Mouse (Mus musculus): ENCODE data around the gene Stard13. TPM values are rescaled to one million over a fixed set of nuclear protein-coding genes. Genes with fewer than 3 reads are reported as not detected.

Stard13 gene
- polyA plus RNA-seq, 1 experiment: 0.50 TPM

GRCm38 (mm10) chr5:151046131-151046530, 187.5 kb downstream of the Stard13 start:
- Histone ChIP-seq H3K4me3 (ENCODE audit: insufficient read depth, low read length) (no peak overlapping the region), H3K4me1 (ENCODE audit: control insufficient read depth, insufficient read depth, low read length) (no peaks in the 10 kb centered on the region), H3K27ac (ENCODE audit: insufficient read depth, low read depth, low read length) (no peak overlapping the region)
- TF ChIP-seq CTCF (IDR thresholded peaks at IDR 0.05; ENCODE audit: low read depth, low read length) (no peak), POLR2A (IDR thresholded peaks at IDR 0.05; ENCODE audit: borderline replicate concordance, low read depth, low read length) (no peak)

GRCm38 (mm10) chr5:151042911-151043310, 190.7 kb downstream of the Stard13 start:
- Histone ChIP-seq H3K27ac (ENCODE audit: insufficient read depth, low read depth, low read length) (no peak overlapping the region), H3K4me1 (ENCODE audit: control insufficient read depth, insufficient read depth, low read length) (no peaks in the 10 kb centered on the region), H3K4me3 (ENCODE audit: insufficient read depth, low read length) (no peak overlapping the region)
- TF ChIP-seq CTCF (IDR thresholded peaks at IDR 0.05; ENCODE audit: low read depth, low read length) (no peak), POLR2A (IDR thresholded peaks at IDR 0.05; ENCODE audit: borderline replicate concordance, low read depth, low read length) (no peak)

GRCm38 (mm10) chr5:151037871-151038270, 195.8 kb downstream of the Stard13 start:
- Histone ChIP-seq H3K27ac (ENCODE audit: insufficient read depth, low read depth, low read length) (no peak overlapping the region), H3K4me1 (ENCODE audit: control insufficient read depth, insufficient read depth, low read length) (no peaks in the 10 kb centered on the region), H3K4me3 (ENCODE audit: insufficient read depth, low read length) (no peak overlapping the region)
- no peak for TF ChIP-seq CTCF (IDR thresholded peaks at IDR 0.05; ENCODE audit: low read depth, low read length)
- no peak for TF ChIP-seq POLR2A (IDR thresholded peaks at IDR 0.05; ENCODE audit: borderline replicate concordance, low read depth, low read length)

- no peak for TF ChIP-seq POLR2A (IDR thresholded peaks at IDR 0.05; ENCODE audit: borderline replicate concordance, low read depth, low read length)
- TF ChIP-seq CTCF (IDR thresholded peaks at IDR 0.05; ENCODE audit: low read depth, low read length): no peak
- Histone ChIP-seq H3K27ac (ENCODE audit: insufficient read depth, low read depth, low read length) (no peak overlapping the region), H3K4me3 (ENCODE audit: insufficient read depth, low read length) (no peak overlapping the region), H3K4me1 (ENCODE audit: control insufficient read depth, insufficient read depth, low read length) (no peaks in the 10 kb centered on the region)
Observed at GRCm38 (mm10) chr5:151034715-151035512, 198.7 kb downstream of the Stard13 start.

- Histone ChIP-seq H3K27ac (ENCODE audit: insufficient read depth, low read depth, low read length) (no peak overlapping the region), H3K4me1 (ENCODE audit: control insufficient read depth, insufficient read depth, low read length) (no peaks in the 10 kb centered on the region), H3K4me3 (ENCODE audit: insufficient read depth, low read length) (no peak overlapping the region)
- TF ChIP-seq POLR2A (IDR thresholded peaks at IDR 0.05; ENCODE audit: borderline replicate concordance, low read depth, low read length): no peak
- TF ChIP-seq CTCF (IDR thresholded peaks at IDR 0.05; ENCODE audit: low read depth, low read length): no peak
Observed at GRCm38 (mm10) chr5:151028906-151029305, 204.7 kb downstream of the Stard13 start.

GRCm38 (mm10) chr5:151027171-151027570, 206.5 kb downstream of the Stard13 start:
- Histone ChIP-seq H3K4me3 (ENCODE audit: insufficient read depth, low read length) (no peak overlapping the region), H3K4me1 (ENCODE audit: control insufficient read depth, insufficient read depth, low read length) (no peaks in the 10 kb centered on the region), H3K27ac (ENCODE audit: insufficient read depth, low read depth, low read length) (no peak overlapping the region)
- TF ChIP-seq CTCF (IDR thresholded peaks at IDR 0.05; ENCODE audit: low read depth, low read length): no peak
- TF ChIP-seq POLR2A (IDR thresholded peaks at IDR 0.05; ENCODE audit: borderline replicate concordance, low read depth, low read length): no peak

- H3K27ac ChIP-seq (ENCODE audit: insufficient read depth, low read depth, low read length): no peak overlapping the region
- no peak overlapping the region for H3K4me3 ChIP-seq (ENCODE audit: insufficient read depth, low read length)
- TF ChIP-seq CTCF (IDR thresholded peaks at IDR 0.05; ENCODE audit: low read depth, low read length) (no peak), POLR2A (IDR thresholded peaks at IDR 0.05; ENCODE audit: borderline replicate concordance, low read depth, low read length) (no peak)
- no peaks in the 10 kb centered on the region for H3K4me1 ChIP-seq (ENCODE audit: control insufficient read depth, insufficient read depth, low read length)
Observed at GRCm38 (mm10) chr5:151026069-151026468, 207.6 kb downstream of the Stard13 start.

GRCm38 (mm10) chr5:151024483-151024882, 209.2 kb downstream of the Stard13 start:
- no peak for TF ChIP-seq POLR2A (IDR thresholded peaks at IDR 0.05; ENCODE audit: borderline replicate concordance, low read depth, low read length)
- TF ChIP-seq CTCF (IDR thresholded peaks at IDR 0.05; ENCODE audit: low read depth, low read length): no peak
- H3K4me1 ChIP-seq (ENCODE audit: control insufficient read depth, insufficient read depth, low read length): no peaks in the 10 kb centered on the region
- H3K4me3 ChIP-seq (ENCODE audit: insufficient read depth, low read length): no peak overlapping the region
- H3K27ac ChIP-seq (ENCODE audit: insufficient read depth, low read depth, low read length): no peak overlapping the region

GRCm38 (mm10) chr5:151023461-151023860, 210.2 kb downstream of the Stard13 start:
- Histone ChIP-seq H3K4me3 (ENCODE audit: insufficient read depth, low read length) (no peak overlapping the region), H3K27ac (ENCODE audit: insufficient read depth, low read depth, low read length) (no peak overlapping the region), H3K4me1 (ENCODE audit: control insufficient read depth, insufficient read depth, low read length) (no peaks in the 10 kb centered on the region)
- TF ChIP-seq CTCF (IDR thresholded peaks at IDR 0.05; ENCODE audit: low read depth, low read length) (no peak), POLR2A (IDR thresholded peaks at IDR 0.05; ENCODE audit: borderline replicate concordance, low read depth, low read length) (no peak)

- TF ChIP-seq POLR2A (IDR thresholded peaks at IDR 0.05; ENCODE audit: borderline replicate concordance, low read depth, low read length): no peak
- TF ChIP-seq CTCF (IDR thresholded peaks at IDR 0.05; ENCODE audit: low read depth, low read length): no peak
- no peak overlapping the region for H3K27ac ChIP-seq (ENCODE audit: insufficient read depth, low read depth, low read length)
Observed at GRCm38 (mm10) chr5:151022939-151023338, 210.7 kb downstream of the Stard13 start.

More at GRCm38 (mm10) chr5:151022939-151023338, 210.7 kb downstream of the Stard13 start:
- no peak overlapping the region for H3K4me3 ChIP-seq (ENCODE audit: insufficient read depth, low read length)
- H3K4me1 ChIP-seq (ENCODE audit: control insufficient read depth, insufficient read depth, low read length): no peaks in the 10 kb centered on the region
